Mouse (Mus musculus): ENCODE measurements around the gene Arsg.
"Not testable (repeated sequence)": the region's sequence is repeated elsewhere in the genome, so short reads cannot be mapped to it uniquely, and the experiment has no call there.

Gene Arsg

DNA sequence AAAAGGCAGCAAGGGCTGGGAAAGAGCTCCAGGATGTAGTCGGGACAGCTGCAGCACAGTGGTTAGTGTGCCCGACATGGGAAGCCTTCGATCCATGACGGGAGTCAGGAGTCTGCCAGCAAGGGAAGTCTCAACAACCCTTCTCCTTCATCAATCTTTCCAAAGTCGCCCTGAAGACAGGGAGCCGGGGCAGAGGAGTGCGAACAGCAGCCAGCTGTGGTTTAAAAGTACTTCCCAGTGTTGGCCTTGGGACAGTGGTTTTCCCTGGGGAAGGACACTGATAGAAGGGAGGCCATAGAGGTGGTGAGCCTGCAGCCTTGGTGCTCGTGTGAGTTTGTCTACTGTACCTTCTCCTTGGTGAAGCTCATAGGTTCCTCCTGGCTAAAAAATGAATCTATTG is 6.2 kb upstream of the Arsg start:
- in situ Hi-C loops (cut with MboI): no loop called here

DNA sequence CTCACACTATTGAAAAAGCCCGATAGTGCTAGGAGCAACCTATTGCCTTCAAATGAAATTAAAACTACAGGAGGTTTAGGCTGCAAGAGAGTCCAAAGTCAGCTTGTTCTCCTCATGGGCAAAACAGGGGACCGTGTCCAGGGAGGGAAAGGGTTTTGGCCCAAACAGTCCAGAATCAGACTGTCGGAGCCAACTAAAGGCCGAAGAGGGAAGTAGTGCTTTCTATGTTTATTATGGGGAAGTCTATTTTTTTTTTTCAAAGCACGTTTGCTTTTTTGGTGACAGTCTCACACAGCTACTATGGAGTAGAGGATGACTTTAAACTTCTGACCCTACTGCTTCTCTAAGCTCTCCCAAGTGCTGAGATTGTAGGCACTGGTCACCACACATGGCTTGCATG is 5.0 kb upstream of the Arsg start:
- in situ Hi-C loops (cut with MboI): no loop called here

DNA sequence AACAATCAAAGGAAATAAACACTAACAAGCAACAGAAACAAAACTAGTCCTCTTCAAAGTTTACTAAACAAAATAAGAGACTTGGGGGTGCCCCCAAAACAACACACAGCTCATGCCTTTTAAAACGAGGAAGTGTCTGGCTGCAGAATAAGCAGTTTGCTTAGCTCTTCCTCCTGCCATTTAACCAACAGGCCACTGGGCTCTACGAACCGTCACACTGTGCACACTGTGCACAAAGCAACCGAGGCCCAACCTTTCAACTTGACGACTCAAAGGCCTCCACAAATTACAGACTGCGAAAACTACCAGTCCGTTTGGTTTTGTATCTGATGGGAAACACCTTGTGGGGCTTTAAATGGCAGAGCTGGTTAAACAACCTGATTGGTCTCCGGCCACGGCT is 3.0 kb upstream of the Arsg start:
- in situ Hi-C loops (cut with MboI): no loop called here

DNA sequence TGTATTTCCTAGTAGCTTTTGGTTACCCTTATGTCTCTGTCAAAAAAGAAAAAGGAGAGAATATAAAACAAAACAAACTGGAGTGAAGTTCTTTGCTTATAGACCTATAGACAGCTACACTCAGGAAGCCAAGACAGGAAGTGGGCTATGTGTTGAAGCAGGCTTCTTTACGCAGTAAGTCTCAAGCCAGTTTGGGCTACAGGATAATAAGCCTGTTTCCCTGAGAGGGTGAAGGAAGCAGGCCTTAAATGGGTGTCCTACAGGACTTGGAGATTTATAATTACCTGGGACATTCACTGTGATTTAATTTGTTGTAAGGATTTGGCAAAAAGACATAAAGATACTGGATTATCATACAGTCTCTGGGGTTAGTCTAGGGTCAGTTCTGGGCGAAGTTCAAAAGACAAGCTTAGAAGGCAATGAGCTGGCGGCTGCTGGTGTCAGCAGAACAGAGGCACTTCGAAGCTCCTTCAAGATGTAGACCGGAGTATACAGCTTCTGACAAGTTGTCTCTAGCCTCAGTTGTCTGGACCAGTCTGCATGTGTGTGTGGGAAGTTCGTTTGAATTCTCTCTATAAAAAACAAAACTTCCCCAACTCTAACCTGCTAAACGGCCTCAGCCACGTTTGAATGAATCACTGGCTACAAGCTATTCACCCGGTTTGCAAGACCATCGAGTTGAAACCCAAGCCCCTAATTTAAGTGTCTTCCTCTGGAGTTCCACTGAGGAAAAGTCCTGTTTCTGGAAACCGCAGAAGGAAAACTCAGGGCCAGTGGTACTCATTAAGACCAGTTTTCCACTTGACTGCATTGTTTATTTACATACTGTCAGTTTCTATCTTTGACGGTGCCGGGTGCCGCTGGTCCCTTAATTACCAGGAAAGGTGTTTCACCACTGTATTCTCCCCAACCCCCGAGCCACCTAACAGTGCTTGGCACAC is 2.0 kb upstream of the Arsg start:
- in situ Hi-C loops (cut with MboI): no loop called here

DNA sequence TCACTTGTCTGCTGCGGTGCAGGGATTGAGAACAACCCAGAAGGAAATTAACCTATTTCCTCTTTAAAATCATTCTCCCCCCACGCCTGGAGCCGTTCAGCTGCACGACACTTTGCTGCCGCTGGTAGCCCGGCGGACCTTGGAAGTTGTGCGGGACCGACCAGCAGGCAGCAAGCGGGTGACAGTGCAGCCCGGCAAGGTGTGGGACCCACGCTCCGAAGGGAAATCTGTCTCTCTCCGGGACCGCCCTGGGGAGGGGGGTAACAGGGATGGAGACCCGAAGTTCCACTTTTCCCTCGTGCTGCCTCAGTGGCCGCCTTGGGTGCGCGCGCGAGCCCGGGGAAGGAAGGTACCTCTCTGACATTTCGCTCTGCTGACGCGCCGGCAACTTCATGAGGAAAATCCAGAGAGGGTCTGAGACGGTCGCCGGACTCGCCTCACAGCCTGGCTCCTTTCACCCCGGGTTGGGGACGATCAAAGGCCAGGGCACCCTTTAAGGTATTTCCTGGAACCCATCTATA is 943 bp upstream of the Arsg start:
- in situ Hi-C loops (cut with MboI): no loop called here

DNA sequence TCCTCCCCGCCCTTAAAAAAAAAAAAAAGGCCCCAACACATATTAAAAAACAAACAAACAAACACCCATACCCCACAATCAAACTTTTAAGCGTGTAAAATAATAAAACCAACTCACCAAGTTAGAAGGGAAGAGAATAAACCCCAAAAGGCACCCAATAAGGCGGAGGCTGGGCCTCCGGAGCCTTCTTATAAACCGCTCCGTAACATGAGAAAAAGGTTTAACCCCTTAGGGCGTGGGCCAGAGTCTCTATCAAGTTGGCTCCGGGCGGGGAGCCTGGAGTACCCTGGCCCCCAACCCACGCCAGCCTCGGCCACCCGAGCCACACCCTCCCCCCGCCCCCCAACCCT is 378 bp upstream of the Arsg start:
- in situ Hi-C loops (cut with MboI): no loop called here

DNA sequence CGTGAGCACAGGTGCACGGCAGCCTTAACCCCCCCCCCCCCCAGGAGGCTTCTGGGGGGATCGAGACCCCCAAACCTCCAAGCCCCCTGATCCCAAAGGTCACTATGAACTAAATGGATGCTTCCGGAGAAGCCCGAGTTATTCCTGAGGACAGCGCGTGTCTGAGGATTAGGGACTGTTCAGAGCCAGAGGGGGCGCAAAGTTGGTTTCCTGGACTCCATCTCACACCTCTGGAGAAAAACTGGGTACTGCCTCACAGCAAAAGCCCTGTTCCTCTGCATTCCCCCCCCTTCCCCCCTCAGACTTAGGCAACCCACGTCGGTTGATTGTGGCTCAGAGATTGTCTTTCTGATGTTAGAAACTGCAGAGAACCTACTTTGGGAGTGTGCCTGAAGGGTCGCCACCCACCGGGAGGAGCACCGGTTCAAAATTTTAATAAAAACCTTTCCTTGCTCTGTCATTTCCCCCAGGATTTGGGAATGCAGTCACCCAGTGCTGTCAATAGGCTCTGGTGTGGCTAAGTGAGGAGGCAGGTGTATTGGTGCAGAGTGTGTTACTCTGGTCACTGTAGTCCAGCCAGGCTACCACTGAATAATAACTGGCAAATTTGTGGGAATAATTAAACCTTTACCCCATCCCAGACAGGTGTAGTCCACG is 1.0 kb downstream of the Arsg start:
- in situ Hi-C loops (cut with MboI): no loop called here

DNA sequence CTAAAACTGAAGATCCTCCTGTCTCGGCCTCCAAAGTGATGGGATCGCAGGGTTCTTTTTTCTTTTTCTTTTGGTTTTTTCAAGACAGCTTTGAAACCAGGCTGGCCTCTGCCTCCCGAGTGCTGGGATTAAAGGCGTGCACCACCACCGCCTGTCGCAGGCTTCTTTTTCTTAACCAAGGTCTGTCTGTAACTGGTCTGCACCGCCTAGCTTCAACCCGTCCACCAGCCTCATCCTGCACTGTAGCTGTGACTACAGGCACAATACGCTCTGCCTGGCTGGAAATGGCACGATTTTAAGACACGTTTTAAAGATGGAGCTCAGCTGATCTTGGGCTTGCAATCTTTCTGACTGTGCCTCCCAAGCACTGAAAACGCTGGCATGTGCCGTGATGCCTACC is 1.7 kb downstream of the Arsg start:
- in situ Hi-C loops (cut with MboI): no loop called here

DNA sequence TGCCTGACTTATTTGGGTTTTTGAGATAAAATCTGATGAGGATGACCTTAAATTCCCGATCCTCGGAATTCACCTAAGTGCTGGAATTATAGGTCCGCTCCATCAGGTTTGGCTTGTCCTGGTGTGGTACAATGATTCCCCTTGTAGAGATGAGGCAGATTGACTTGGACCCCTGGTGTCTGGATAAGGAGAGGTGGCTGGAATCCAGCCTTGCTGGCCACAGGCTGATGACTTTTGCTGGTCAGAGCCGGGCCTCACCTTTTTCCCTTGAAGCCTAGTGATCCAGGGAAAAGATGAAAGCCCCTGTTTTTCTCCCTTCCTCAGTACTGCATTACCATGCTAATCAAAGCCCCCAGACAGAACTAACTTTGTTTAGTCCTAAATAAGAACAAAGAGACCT is 2.5 kb downstream of the Arsg start:
- in situ Hi-C loops (cut with MboI): no loop called here

DNA sequence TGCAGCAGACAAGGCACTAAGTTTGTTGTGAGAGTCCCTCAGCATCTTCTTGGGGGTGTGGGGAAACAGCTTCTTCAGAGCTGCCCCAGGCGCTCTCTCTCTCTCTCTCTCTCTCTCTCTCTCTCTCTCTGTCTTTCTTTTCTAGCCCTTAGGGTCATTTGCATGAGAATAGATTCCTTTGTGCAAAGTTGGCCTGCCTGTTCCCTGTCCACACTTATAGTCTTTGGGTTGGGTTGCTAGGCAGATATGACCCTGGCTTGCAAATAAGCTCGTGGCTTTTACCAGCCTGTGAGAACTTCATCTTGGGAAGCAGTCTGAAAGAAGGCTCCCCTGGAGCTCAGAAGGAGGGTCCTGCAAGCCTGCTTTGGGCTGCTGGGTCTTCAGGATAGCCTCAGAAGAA is 3.1 kb downstream of the Arsg start:
- in situ Hi-C loops (cut with MboI): no loop called here

DNA sequence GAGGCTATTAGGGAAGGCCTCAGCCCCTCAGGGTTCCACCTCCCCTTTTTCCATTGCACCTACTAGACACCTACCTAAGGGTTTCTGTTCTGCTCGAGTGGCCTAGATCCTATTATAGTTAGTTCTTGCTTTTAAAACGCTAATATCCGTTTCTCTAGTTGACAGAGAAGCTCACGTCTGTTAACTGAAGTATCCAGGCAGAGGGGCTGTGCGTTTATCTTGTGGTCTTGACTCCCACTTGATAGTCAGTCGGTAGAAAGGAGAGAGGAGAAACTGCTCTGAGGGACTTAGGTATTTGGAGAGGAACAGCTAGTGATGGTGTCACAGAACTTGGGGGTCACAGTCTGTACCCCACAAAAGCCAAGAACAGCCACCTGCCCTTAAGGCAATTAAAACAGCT is 3.5 kb downstream of the Arsg start:
- in situ Hi-C loops (cut with MboI): no loop called here

DNA sequence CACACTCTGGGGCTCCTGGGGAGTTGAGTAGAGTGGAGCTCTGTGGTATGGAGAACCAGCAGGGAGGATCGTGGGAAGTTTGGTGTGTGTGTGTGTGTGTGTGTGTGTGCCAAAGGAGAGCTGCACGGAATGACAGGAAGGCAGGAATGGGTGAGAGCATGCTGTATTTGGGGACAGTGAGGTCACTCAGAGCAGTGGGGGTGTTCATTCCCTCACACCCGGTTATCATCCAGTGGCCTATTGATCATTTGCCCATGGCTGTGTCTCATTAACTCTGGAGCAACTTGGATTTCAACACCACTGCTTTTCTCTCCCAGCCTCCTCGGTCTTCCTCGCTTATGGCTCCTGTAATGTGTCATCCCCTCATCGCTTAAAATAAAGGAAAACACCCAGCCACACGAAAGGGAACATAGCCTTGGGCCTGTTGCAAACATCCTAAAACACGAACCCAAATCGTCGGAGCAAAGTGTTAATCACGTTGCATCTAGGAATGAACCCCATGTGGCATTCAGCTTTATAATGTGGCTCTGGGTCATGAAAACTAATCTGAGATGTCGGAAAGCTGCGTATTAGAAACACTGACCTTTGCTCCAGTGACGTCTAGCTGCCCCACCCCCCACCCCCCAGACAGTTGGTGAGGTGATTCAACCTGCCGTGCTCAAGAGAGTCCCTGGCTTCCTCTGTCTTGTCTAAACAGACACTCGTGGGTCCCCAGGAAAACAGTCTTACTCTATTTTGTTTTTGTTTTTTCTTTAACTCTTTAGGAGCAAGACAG is 4.6 kb downstream of the Arsg start:
- in situ Hi-C loops (cut with MboI): no loop called here

DNA sequence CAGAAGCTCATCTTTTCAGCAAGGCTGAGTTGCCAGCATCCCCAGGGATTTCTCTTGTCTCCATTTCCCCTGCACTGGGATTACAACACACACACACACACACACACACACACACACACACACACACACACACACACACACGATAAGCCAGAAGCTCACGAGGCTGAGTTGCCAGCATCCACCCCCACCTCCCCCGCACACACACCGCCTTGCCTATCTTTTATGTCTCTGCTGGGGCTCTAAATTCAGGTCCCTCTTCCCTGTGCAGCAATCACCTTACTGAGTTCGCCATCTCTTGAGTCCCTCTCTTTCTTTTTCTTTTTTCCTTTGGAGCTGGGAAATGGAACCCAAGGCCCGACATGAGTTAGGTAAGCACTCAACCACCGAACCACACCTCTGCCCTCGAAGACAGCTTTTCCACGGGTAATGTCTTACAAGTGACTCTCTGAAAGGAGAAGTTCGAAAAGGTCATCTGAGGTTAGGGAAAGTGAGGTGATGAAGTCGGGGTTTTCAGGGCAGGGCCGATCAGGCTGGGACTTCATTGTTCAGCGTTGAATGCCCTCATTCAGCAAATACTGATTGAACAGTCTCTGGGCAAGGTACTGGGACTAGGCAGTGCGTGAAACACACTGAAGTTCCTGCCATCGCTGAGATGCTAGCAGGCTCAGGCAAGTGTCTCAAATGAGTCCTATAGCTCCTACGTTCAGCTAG is 6.6 kb downstream of the Arsg start:
- in situ Hi-C loops (cut with MboI): no loop called here

DNA sequence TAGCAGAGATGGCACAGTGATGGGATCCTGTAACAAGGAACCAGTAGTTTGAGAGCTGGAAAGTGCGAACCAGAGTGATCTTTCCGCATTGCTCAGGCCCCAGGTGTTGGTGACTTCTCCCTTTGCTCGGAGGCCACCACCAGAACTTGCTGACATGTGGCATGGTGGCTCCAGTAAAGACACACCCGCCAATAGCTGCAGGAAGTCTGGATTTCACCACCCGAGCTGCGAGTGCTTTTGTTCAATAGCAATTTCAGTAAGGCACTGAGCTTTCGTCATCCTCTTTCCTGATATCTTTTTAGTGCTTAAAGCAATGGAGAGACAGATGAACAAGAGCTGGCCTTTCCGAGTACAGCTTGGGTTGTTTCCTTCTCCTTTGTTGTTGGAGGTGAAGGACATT is 7.3 kb downstream of the Arsg start:
- in situ Hi-C loops (cut with MboI): no loop called here

DNA sequence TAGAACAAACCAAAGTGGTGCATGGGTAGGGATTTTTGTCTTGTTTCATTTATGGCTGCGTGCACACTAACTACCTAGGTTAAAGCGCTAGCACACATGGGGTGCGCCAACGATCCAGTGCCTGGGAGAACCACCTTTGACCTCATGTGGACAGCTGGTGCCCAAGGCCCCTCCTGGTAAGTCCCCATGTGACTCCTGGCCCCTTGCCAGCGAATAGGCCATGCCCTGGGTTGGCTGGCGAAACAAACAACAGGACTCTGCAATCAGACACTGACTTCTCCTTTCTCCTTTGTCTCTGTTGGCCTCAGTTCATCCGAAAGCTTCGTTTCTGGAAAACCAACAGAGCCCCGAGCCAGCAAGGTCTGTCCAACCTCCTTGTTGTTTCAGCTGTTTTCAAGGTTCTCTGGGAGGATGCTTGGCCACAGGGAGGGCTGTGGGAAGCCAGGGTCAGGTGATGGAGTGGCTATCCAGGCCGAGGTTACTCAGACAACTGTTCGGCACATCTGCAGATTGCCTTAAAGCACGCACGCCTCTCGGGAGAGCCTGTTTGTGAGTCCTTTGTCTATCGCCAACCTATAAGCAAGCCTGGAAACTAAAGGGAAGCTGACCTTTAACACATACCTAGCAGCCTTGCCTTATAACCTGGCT is 12.3 kb downstream of the Arsg start:
- in situ Hi-C loops (cut with MboI): no loop called here

DNA sequence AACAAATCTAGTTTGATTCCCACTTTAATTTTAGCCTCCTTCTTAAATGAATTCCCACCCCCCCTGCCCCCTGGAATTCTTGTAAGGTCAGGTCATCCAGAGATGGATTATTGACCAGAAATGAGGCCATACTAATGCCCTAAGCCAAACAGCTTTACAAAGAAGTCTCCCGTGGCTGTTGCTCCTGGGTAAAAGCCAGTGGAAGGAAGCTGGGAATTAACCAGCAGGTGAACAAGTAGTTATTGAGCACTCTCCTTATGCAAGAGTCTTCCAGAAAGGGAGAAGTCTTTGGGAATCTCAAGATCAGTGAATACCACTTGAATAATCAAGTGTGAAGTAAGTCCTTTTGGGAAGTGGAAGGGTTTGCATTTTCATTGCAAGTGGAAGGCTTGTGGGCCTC is 13.9 kb downstream of the Arsg start:
- in situ Hi-C loops (cut with MboI): no loop called here

DNA sequence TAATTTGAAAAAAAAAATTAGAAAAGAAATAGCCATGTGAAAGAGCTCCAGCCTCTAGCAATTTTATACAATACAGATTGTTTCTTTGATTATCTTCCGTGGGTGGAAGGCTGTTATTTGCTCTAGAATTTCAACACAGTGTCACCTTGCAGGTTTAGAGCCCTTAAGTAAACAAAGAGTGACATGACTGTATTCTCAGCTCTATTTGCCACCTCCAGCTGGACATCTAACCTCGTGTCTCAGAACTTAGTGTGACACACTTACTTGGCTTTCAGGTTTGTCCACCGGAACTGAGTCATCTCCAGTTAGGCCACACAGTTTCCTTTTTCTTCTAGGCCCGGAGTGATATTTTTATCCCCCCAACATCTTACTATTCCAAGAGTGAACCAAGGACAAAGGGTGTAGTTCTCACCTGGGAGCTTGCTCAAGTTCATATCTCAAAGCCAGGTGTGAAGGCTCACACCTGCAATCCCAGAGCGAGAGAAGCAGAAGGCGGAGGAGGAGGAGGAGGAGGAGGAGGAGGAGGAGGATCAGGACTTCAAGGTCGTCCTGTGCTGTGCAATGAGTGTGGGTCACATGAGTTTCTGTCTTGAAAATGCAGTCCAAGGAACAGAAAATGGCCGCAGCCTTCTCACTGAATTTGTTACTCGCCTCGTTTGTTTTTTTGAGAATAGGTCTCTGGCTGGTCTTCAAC is 15.0 kb downstream of the Arsg start:
- in situ Hi-C loops (cut with MboI): no loop called here

DNA sequence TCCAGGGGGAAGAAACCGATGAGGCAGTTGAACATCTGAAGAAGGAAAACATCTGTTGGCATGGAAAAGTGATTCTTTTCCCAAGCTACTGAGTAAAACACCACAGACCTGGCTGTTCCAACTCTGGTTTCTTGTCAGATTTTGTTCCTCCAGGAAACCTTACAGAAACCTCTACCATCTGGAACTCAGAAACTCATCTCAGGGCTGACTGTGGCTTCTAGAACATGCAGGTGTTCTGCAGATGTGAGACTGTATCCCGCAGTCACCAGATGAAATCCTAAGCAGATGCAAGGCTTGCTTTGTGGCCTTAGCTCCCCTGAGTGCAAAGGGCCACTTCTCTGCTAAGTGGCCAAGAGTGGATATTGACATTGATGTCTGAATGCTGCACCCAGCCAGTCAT is 16.6 kb downstream of the Arsg start:
- in situ Hi-C loops (cut with MboI): no loop called here

DNA sequence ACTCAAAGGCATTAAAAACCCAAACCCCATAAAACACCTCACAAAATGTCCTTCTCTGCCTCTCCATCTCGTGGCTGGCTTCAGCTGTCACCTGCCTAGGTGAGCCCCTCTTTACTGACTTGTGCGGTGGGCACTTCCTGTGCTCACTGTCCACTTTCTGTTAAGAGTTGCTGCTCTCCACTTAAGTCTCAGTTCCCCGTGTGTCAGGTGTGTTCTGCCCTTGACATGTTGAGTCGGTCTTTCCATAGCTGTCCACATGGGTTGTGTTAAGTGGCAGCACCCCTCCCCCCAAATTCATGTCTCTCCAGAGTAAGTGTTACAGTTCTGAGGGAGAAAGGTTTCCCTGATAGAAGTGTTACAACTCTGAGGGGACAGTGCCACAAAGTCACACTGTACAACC is 18.7 kb downstream of the Arsg start:
- in situ Hi-C loops (cut with MboI): no loop called here

DNA sequence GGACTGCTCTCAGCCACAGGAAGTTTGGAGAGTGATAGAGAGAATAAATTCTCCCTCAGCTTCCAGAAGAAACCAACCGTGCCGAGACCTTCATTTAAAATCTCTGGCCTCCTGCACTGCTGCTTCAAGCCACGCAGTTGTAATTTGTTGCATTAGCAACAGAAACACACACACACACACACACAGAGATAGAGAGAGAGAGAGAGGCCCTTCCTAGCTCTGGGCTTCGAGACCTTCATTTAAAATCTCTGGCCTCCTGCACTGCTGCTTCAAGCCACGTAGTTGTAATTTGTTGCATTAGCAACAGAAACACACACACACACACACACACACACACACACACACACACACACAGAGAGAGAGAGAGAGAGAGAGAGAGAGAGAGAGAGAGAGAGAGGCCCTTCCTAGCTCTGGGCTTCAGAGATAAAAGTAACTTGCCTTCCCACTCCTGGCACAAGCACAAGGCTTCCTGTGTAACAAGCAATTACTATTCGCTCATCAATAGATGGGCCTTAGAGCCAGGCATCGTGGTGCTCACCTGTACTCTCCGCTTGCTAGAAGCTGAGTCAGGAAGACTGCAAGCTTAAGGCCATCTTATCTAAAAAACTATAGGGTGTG is 19.8 kb downstream of the Arsg start:
- in situ Hi-C loops (cut with MboI): not testable (repeated sequence)
